Mouse (Mus musculus): ENCODE data around the gene Sema3f. TPM values are rescaled to one million over a fixed set of nuclear protein-coding genes. Genes with fewer than 3 reads are reported as not detected.

Gene Sema3f
- polyA plus RNA-seq, 1 experiment from 2014 or later = 13.2 TPM

- Histone ChIP-seq H3K4me3 (peak overlapping the region; percentile 84), H3K27ac (peak overlapping the region; percentile 94; the same call in 1 of the 2 replicates), H3K9me3 (no peaks in the 10 kb centered on the region), H3K36me3 (peaks cover 23% of the 10 kb centered on the region), H3K27me3 (ENCODE audit: insufficient read depth, poor library complexity, severe bottlenecking) (no peaks in the 10 kb centered on the region), H3K4me1 (peaks cover 90% of the 10 kb centered on the region)
- WGBS = 76% methylated on average over 6 of the region's 6 CpGs
- no peak for DNase-seq (ENCODE audit: low spot score)
These were observed 77.8 kb downstream of the Sema3f start for GRCm38 (mm10) chr9:107632478-107632877.

DNA sequence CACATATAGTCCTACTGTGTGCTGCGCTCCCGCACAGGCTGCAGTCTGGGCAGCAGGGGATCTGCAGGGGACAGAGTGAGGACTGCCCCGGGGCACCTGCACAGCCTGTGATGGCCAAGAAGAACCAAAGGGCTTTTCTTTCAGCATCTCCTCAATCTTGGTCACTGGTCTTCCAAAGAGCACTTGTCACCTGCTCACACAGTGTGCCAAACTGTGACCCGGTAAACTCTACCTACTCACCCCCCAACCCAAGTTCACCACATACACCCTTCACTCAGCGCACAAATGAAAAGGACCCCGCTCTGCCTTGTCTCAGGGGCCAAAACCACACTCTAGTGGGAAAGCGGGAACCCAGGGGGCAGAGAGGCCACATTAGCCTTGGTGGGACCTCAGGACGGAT lies 78.4 kb downstream of the Sema3f start:
- no peak for DNase-seq (ENCODE audit: low spot score)
- WGBS = 93% methylated on average over 8 of the region's 8 CpGs
- Histone ChIP-seq H3K27ac (peak overlapping the region; percentile 94; the same call in 1 of the 2 replicates), H3K4me1 (peaks cover 90% of the 10 kb centered on the region), H3K4me3 (peak overlapping the region; percentile 84; the same call in 1 of the 2 replicates), H3K36me3 (peaks cover 23% of the 10 kb centered on the region), H3K9me3 (no peaks in the 10 kb centered on the region), H3K27me3 (ENCODE audit: insufficient read depth, poor library complexity, severe bottlenecking) (no peaks in the 10 kb centered on the region)

Other genes starting within 250 kb of the Sema3f start
- 42.7 and 46.8 TPM in 2 replicates for gene Tmem115, start 176.5 kb downstream of the Sema3f start, polyA plus RNA-seq (2016; fragmentation: Nextera tagmentation; extraction: Ambion mirVana)
- gene Cyb561d2, start 168.3 kb downstream of the Sema3f start, polyA plus RNA-seq (2016; fragmentation: Nextera tagmentation; extraction: Ambion mirVana) = 24.1 and 24.5 TPM in 2 replicates
- 28.3 and 33.1 TPM in 2 replicates for gene Nprl2, start 168.2 kb downstream of the Sema3f start, polyA plus RNA-seq (2016; fragmentation: Nextera tagmentation; extraction: Ambion mirVana)
- 0.17 TPM in 1 of 2 replicates, not detected in the other for gene Zmynd10, start 163.2 kb downstream of the Sema3f start, polyA plus RNA-seq (2016; fragmentation: Nextera tagmentation; extraction: Ambion mirVana)
- 50.5 and 51.7 TPM in 2 replicates for gene Rassf1, start 158.9 kb downstream of the Sema3f start, polyA plus RNA-seq (2016; fragmentation: Nextera tagmentation; extraction: Ambion mirVana)
- gene Tusc2, start 147.2 kb downstream of the Sema3f start, polyA plus RNA-seq (2016; fragmentation: Nextera tagmentation; extraction: Ambion mirVana) = 64.7 and 70.0 TPM in 2 replicates
- 116 and 128 TPM in 2 replicates for gene Hyal2, start 142.5 kb downstream of the Sema3f start, polyA plus RNA-seq (2016; fragmentation: Nextera tagmentation; extraction: Ambion mirVana)
- gene Hyal1, start 133.5 kb downstream of the Sema3f start, polyA plus RNA-seq (2016; fragmentation: Nextera tagmentation; extraction: Ambion mirVana) = 4.9 and 6.8 TPM in 2 replicates
- 14.8 and 15.3 TPM in 2 replicates for gene Naa80, start 131.6 kb downstream of the Sema3f start, polyA plus RNA-seq (2016; fragmentation: Nextera tagmentation; extraction: Ambion mirVana)
- gene Hyal3, start 129.7 kb downstream of the Sema3f start, polyA plus RNA-seq (2016; fragmentation: Nextera tagmentation; extraction: Ambion mirVana) = 0.36 and 0.70 TPM in 2 replicates
- gene Ifrd2, start 122.8 kb downstream of the Sema3f start, polyA plus RNA-seq (2016; fragmentation: Nextera tagmentation; extraction: Ambion mirVana) = 58.0 and 62.8 TPM in 2 replicates
- gene Sema3b, start 101.2 kb downstream of the Sema3f start, polyA plus RNA-seq (2016; fragmentation: Nextera tagmentation; extraction: Ambion mirVana) = 4.9 and 8.2 TPM in 2 replicates
- gene Gnai2, start 75.1 kb downstream of the Sema3f start, polyA plus RNA-seq (2016; fragmentation: Nextera tagmentation; extraction: Ambion mirVana) = 359 and 404 TPM in 2 replicates
- 4.2 and 4.5 TPM in 2 replicates for gene Slc38a3, start 40.9 kb downstream of the Sema3f start, polyA plus RNA-seq (2016; fragmentation: Nextera tagmentation; extraction: Ambion mirVana)
- gene Gnat1, start 30.8 kb downstream of the Sema3f start, polyA plus RNA-seq (2016; fragmentation: Nextera tagmentation; extraction: Ambion mirVana) = 1.2 and 3.2 TPM in 2 replicates
- gene Rbm5, start 60.5 kb upstream of the Sema3f start, polyA plus RNA-seq (2016; fragmentation: Nextera tagmentation; extraction: Ambion mirVana) = 131 and 159 TPM in 2 replicates
- gene Rbm6, start 162.8 kb upstream of the Sema3f start, polyA plus RNA-seq (2016; fragmentation: Nextera tagmentation; extraction: Ambion mirVana) = 59.6 and 67.1 TPM in 2 replicates
- gene Mon1a, start 177.7 kb upstream of the Sema3f start, polyA plus RNA-seq (2016; fragmentation: Nextera tagmentation; extraction: Ambion mirVana) = 10.7 and 10.8 TPM in 2 replicates
- gene Mst1r, start 196.4 kb upstream of the Sema3f start, polyA plus RNA-seq (2016; fragmentation: Nextera tagmentation; extraction: Ambion mirVana) = 3.8 and 4.1 TPM in 2 replicates
- gene Actl11, start 218.0 kb upstream of the Sema3f start, polyA plus RNA-seq (2016; fragmentation: Nextera tagmentation; extraction: Ambion mirVana) = not detected in 2 replicates
- 0.79 and 2.3 TPM in 2 replicates for gene Camkv, start 225.2 kb upstream of the Sema3f start, polyA plus RNA-seq (2016; fragmentation: Nextera tagmentation; extraction: Ambion mirVana)
- gene Traip, start 239.7 kb upstream of the Sema3f start, polyA plus RNA-seq (2016; fragmentation: Nextera tagmentation; extraction: Ambion mirVana) = 18.7 and 30.8 TPM in 2 replicates